Mouse (Mus musculus) subcutaneous adipose tissue, adult 2 months (tissue): Measurements from ENCODE around the gene Pkd1. TPM values are rescaled to one million over a fixed set of nuclear protein-coding genes. Genes with fewer than 3 reads are reported as not detected.

Source experiments
- polyA plus RNA-seq: library from polyadenylated mRNA; depleted of rRNA; stranded (reverse); fragments of >200 nt; gene quantifications from 2 replicates; pipeline ENCODE4 v1.2.3, GENCODE M21; 2012; ENCODE audit warnings: low replicate concordance; rRNA removed

The Pkd1 gene
- 82.6 and 139 TPM in 2 replicates for polyA plus RNA-seq

GRCm38 (mm10) chr17:24549618-24550415 is at the start of gene Pkd1:
TSS of gene Pkd1 (plus strand) at chr17:24549834.

GRCm38 (mm10) chr17:24527723-24528559 is 21.7 kb upstream of the Pkd1 start, which contains the start of gene Traf7:
TSS of gene Traf7 (minus strand) at chr17:24527938.

GRCm38 (mm10) chr17:24534160-24534718 is 15.4 kb upstream of the Pkd1 start, which contains the start of gene Rab26:
TSS of gene Rab26 (minus strand) at chr17:24534210.

GRCm38 (mm10) chr17:24632167-24632812 is 82.7 kb downstream of the Pkd1 start, which contains the start of the genes Tsc2 and Nthl1:
TSS of gene Tsc2 (minus strand) at chr17:24632630.
TSS of gene Nthl1 (plus strand) at chr17:24632680.

Other genes with a start within 250 kb of the Pkd1 start
- 0.05 TPM in 1 of 2 replicates, not detected in the other for gene Abca17, start 198.8 kb upstream of the Pkd1 start, polyA plus RNA-seq
- gene Abca3, start 197.9 kb upstream of the Pkd1 start, polyA plus RNA-seq = 39.5 and 58.9 TPM in 2 replicates
- gene Rnps1, start 135.3 kb upstream of the Pkd1 start, polyA plus RNA-seq = 66.9 and 162 TPM in 2 replicates
- 161 and 217 TPM in 2 replicates for gene Eci1, start 123.2 kb upstream of the Pkd1 start, polyA plus RNA-seq
- 6.2 and 11.7 TPM in 2 replicates for gene Dnase1l2, start 106.7 kb upstream of the Pkd1 start, polyA plus RNA-seq
- gene E4f1, start 79.5 kb upstream of the Pkd1 start, polyA plus RNA-seq = 74.7 and 92.1 TPM in 2 replicates
- gene Pgp, start 79.4 kb upstream of the Pkd1 start, polyA plus RNA-seq = 39.2 and 51.2 TPM in 2 replicates
- gene Bricd5, start 76.0 kb upstream of the Pkd1 start, polyA plus RNA-seq = 0.13 and 0.39 TPM in 2 replicates
- 38.1 and 67.3 TPM in 2 replicates for gene Mlst8, start 70.8 kb upstream of the Pkd1 start, polyA plus RNA-seq
- gene Caskin1, start 61.2 kb upstream of the Pkd1 start, polyA plus RNA-seq = 0.37 and 3.5 TPM in 2 replicates
- 182 and 282 TPM in 2 replicates for gene Traf7, start 21.9 kb upstream of the Pkd1 start, polyA plus RNA-seq
- gene Rab26, start 15.6 kb upstream of the Pkd1 start, polyA plus RNA-seq = 0.34 and 0.81 TPM in 2 replicates
- 180 and 186 TPM in 2 replicates for gene Tsc2, start 82.8 kb downstream of the Pkd1 start, polyA plus RNA-seq
- gene Nthl1, start 82.8 kb downstream of the Pkd1 start, polyA plus RNA-seq = 21.7 and 22.7 TPM in 2 replicates
- 159 and 182 TPM in 2 replicates for gene Slc9a3r2, start 100.5 kb downstream of the Pkd1 start, polyA plus RNA-seq
- gene Npw, start 108.6 kb downstream of the Pkd1 start, polyA plus RNA-seq = 0.75 and 0.93 TPM in 2 replicates
- 59.9 and 96.8 TPM in 2 replicates for gene Zfp598, start 119.9 kb downstream of the Pkd1 start, polyA plus RNA-seq
- gene Syngr3, start 140.1 kb downstream of the Pkd1 start, polyA plus RNA-seq = 0.24 and 0.55 TPM in 2 replicates
- 32.2 and 33.0 TPM in 2 replicates for gene Gfer, start 146.3 kb downstream of the Pkd1 start, polyA plus RNA-seq
- 7.8 and 11.2 TPM in 2 replicates for gene Noxo1, start 146.4 kb downstream of the Pkd1 start, polyA plus RNA-seq
- gene Tbl3, start 157.8 kb downstream of the Pkd1 start, polyA plus RNA-seq = 62.3 and 93.0 TPM in 2 replicates
- 0.13 and 0.19 TPM in 2 replicates for gene Rnf151, start 168.2 kb downstream of the Pkd1 start, polyA plus RNA-seq
- 1,499 and 4,382 TPM in 2 replicates for gene Rps2, start 168.3 kb downstream of the Pkd1 start, polyA plus RNA-seq
- 368 and 449 TPM in 2 replicates for gene Ndufb10, start 174.6 kb downstream of the Pkd1 start, polyA plus RNA-seq
- gene Rpl3l, start 178.0 kb downstream of the Pkd1 start, polyA plus RNA-seq = 0.15 and 0.24 TPM in 2 replicates
- 104 and 170 TPM in 2 replicates for gene Msrb1, start 186.8 kb downstream of the Pkd1 start, polyA plus RNA-seq
- gene Hs3st6, start 203.2 kb downstream of the Pkd1 start, polyA plus RNA-seq = 0.80 and 5.6 TPM in 2 replicates